Mouse (Mus musculus): ENCODE data around the gene Artn. TPM values are rescaled to one million over a fixed set of nuclear protein-coding genes. Genes with fewer than 3 reads are reported as not detected.
A peak's percentile ranks its signal among the peaks of the same experiment; 100 is the strongest.

The Artn gene
- total and polyA plus RNA-seq, 2 experiments from 2014 or later, result 0.59 to 1.0 TPM

DNA sequence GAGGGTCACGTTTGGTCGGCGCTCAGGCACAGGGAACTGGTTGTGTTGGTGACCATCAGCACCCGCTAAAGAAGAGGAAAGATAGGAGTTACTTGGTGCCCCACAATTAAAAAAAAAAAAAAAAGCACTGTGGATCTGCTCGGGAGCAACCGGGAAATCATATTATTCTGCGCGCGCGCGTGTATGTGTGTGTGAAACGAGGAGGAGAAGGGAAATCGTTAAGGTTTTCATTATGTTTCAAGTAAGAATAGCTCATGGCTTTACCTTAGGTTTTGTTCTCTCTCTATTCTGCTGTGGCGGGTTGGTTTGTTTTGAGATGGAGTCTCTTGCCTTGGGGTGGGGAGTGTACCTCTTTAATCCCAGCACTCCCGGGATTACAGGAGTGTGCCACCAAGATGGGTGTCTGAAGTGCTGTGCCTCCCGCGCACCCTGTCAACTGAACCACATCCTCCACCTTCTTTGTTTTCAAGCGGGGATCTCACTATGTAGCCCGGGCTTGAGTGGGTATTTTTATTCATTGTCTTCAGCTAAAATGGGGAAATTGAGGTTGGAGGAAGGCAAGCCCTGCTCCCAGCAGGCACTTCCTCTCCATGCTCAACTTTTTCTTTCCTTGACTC lies 14.0 kb downstream of the Artn start:
- peaks cover 29% of the 10 kb centered on the region for H3K4me1 ChIP-seq (ENCODE audit: insufficient read depth, low read length)
- H3K4me2 ChIP-seq (ENCODE audit: low read depth, low read length), result peak overlapping the region; percentile 100
- DNase-seq (ENCODE audit: low spot score) (no peak), ATAC-seq (no peak)
- no peaks in the 10 kb centered on the region; the same call in 1 of the 2 replicates for H3K36me3 ChIP-seq (ENCODE audit: insufficient read depth, low read length)
- H3K27ac ChIP-seq, result peak overlapping the region; percentile 75; the same call in 1 of the 2 replicates
- H3K4me3 ChIP-seq (ENCODE audit: low read length), result peak overlapping the region; percentile 69
- no peaks in the 10 kb centered on the region for H3K27me3 ChIP-seq (ENCODE audit: insufficient read depth, low read length)
- no peaks in the 10 kb centered on the region for H3K9me3 ChIP-seq (ENCODE audit: low read length)
- TF ChIP-seq CTCF (IDR thresholded peaks at IDR 0.05; ENCODE audit: low read depth), result no peak
- WGBS, result 4% methylated on average over 19 of the region's 19 CpGs
- peak overlapping the region; percentile 81 for H3K9ac ChIP-seq (replicated peaks; ENCODE audit: low read length)

DNA sequence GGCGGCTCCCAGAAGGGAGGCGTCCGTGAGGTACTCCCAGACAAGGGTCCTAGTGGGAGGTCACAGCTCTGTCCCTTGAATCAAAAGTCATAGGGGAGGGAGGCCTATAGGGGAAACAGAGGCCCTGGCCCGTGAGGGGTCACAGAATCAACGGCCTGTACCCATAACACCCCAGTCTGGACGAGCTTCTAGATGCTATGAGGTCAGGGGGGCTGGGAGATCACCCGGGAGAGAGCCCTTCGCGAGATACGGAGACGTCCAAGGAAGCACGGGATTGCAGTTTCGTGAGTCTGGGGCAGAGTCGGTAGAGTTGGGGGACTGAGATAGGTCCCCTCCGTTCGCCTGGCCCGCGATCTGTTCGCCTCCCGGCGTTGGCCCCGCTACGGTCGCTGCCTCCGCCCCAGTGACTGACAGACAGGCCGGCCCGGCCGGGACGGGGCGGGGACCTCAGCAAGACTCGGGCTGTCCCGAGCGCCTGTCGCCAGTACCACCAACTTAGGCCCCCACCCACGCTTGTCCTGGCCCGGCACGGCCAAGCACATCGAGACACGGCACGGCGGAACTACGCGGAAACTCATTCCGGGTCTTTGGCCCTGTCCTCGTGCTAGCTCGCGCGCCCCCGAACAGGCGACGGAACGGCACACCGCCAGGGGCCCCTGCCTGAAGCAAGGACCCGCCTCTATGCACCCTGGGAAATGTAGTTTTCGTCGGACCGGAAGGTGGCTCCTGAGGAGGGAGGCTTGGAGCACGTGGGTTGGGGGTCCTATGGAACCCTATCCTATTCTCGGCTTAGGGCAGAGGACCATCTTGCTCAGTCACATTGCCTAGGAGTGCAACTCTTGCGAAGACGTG lies 14.7 kb downstream of the Artn start, which contains the start of gene Ipo13:
Gene Ipo13 (minus strand): TSS at position 409 of the 852 bp plus-strand sequence.
- Histone ChIP-seq H3K36me3 (ENCODE audit: insufficient read depth, low read length) (no peaks in the 10 kb centered on the region; the same call in 1 of the 2 replicates), H3K4me1 (ENCODE audit: insufficient read depth, low read length) (peaks cover 35% of the 10 kb centered on the region), H3K4me2 (ENCODE audit: low read depth, low read length) (peak within 1 kb of the TSS; percentile 100), H3K27ac (peak within 1 kb of the TSS; percentile 75), H3K9ac (replicated peaks; ENCODE audit: low read length) (peak within 1 kb of the TSS; percentile 81), H3K4me3 (ENCODE audit: low read length) (peak within 1 kb of the TSS; percentile 69), H3K27me3 (ENCODE audit: insufficient read depth, low read length) (no peaks in the 10 kb centered on the region), H3K9me3 (ENCODE audit: low read length) (no peaks in the 10 kb centered on the region)
- peak; percentile 53 for TF ChIP-seq CTCF (IDR thresholded peaks at IDR 0.05; ENCODE audit: low read depth)
- DNase-seq (ENCODE audit: low spot score) (peak; percentile 97), ATAC-seq (peak; percentile 96)
- WGBS, result under 1% methylated on average over 61 of the region's 61 CpGs

DNA sequence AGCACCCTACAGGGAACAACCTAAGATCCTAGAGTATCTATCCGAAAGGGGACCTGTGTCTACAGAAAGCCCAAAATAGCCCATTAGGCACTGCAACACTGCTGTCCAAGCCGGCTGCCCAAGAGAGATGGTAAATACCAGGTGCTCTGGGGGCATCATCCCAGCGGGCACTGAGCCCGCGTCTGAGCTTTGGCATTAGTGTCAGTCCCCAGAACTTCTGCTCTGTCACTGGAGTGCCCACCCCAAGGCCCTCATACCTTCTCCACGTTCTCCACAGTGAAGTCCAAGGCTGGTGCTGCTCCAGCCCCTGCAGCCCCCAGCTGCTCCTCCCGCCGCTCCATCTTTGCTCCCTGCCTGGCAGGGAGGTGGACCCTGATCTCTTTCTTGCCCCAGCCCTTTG lies 15.5 kb downstream of the Artn start:
- Histone ChIP-seq H3K9ac (replicated peaks; ENCODE audit: low read length) (peak overlapping the region; percentile 81), H3K27ac (peak overlapping the region; percentile 75; the same call in 1 of the 2 replicates), H3K4me3 (ENCODE audit: low read length) (peak overlapping the region; percentile 69), H3K4me1 (ENCODE audit: insufficient read depth, low read length) (peaks cover 39% of the 10 kb centered on the region), H3K4me2 (ENCODE audit: low read depth, low read length) (peak overlapping the region; percentile 100), H3K27me3 (ENCODE audit: insufficient read depth, low read length) (no peaks in the 10 kb centered on the region), H3K9me3 (ENCODE audit: low read length) (no peaks in the 10 kb centered on the region), H3K36me3 (ENCODE audit: insufficient read depth, low read length) (no peaks in the 10 kb centered on the region; the same call in 1 of the 2 replicates)
- ATAC-seq (no peak), DNase-seq (ENCODE audit: low spot score) (no peak)
- 10% methylated on average over 8 of the region's 8 CpGs for WGBS
- TF ChIP-seq CTCF (IDR thresholded peaks at IDR 0.05; ENCODE audit: low read depth), result no peak

DNA sequence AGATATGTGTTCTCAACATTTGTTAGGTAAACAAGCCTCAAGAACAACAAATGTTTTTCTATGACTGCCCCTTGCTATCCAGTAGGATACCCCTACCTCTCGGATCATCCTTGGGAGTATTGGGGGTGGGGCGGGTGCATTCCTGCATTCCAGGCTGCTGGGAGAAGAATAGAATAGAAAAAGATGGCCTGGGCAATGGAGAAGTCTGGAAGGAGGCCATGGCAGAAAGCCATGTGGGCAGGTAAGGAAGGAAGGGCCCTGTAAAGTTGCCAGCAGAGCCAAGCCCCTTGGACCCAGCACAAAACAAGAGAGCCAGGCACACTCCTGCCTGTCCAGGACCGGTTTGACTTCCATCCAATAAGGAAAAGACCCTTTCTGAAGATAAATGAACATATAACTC lies 16.1 kb downstream of the Artn start:
- Histone ChIP-seq H3K9me3 (ENCODE audit: low read length) (no peaks in the 10 kb centered on the region), H3K4me2 (ENCODE audit: low read depth, low read length) (peak overlapping the region; percentile 100), H3K9ac (replicated peaks; ENCODE audit: low read length) (peak overlapping the region; percentile 81), H3K27ac (peak overlapping the region; percentile 75; the same call in 1 of the 2 replicates), H3K27me3 (ENCODE audit: insufficient read depth, low read length) (no peaks in the 10 kb centered on the region), H3K4me3 (ENCODE audit: low read length) (peak overlapping the region; percentile 69), H3K4me1 (ENCODE audit: insufficient read depth, low read length) (peaks cover 45% of the 10 kb centered on the region), H3K36me3 (ENCODE audit: insufficient read depth, low read length) (no peaks in the 10 kb centered on the region; the same call in 1 of the 2 replicates)
- WGBS, result 38% methylated on average over 3 of the region's 3 CpGs
- TF ChIP-seq CTCF (IDR thresholded peaks at IDR 0.05; ENCODE audit: low read depth), result no peak
- DNase-seq (ENCODE audit: low spot score) (peak; percentile 25), ATAC-seq (no peak)

DNA sequence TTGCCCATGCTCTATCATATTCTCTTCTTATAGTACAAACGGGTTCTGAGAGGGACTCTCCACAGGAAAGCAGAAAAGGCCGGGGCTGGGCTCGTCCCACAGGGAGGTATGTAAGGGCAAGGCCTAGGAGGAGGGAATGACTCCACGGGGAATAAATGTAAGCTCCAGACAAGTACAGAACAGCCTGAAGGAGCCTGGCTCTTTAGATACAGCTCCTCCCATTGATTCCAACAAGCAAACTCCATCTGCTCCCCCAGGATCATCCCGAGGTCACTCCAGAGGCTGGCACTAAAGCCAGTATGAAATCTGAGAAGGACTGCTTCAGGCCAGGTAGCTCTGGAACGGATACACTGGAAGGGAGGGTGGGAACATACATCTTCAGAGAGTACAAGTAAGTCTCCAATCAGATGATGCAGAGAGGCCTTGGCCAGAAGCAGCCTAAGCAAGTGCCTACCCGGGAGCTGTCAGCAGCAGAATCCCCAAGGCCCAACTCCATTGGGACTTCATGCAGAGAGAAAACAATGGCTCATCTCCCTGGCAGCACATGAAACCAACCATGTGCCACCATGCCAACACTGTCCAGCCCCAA lies 16.8 kb downstream of the Artn start:
- Histone ChIP-seq H3K4me3 (ENCODE audit: low read length) (peak overlapping the region; percentile 69), H3K4me2 (ENCODE audit: low read depth, low read length) (peak overlapping the region; percentile 100), H3K36me3 (ENCODE audit: insufficient read depth, low read length) (no peaks in the 10 kb centered on the region; the same call in 1 of the 2 replicates), H3K27ac (no peak overlapping the region), H3K27me3 (ENCODE audit: insufficient read depth, low read length) (no peaks in the 10 kb centered on the region), H3K9ac (replicated peaks; ENCODE audit: low read length) (peak overlapping the region; percentile 81; the same call in 1 of the 2 replicates), H3K4me1 (ENCODE audit: insufficient read depth, low read length) (peaks cover 52% of the 10 kb centered on the region), H3K9me3 (ENCODE audit: low read length) (no peaks in the 10 kb centered on the region)
- TF ChIP-seq CTCF (IDR thresholded peaks at IDR 0.05; ENCODE audit: low read depth), result no peak
- WGBS, result 45% methylated on average over 7 of the region's 7 CpGs
- DNase-seq (ENCODE audit: low spot score) (no peak), ATAC-seq (no peak)

DNA sequence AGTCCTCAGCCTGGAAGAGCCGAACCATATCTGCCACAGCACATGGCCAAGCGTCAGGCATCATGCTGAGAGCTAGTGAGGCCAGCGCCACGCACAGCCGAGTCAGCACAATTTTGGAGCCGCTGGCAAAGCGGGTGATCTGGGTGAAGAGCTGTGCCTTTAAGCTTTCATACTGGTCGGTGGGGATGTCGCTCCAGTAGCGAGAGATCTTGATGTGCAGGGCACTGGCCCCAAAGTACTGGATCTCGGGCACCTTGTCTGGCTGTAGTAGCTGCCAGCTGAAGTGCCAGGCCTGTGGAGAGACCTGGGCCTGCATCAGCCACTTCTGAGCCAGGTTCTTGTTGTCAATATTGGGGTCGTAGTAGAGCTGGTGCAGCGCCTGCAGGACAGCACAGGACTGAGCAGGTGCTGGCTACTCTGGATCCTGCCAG lies 17.4 kb downstream of the Artn start:
- Histone ChIP-seq H3K27me3 (ENCODE audit: insufficient read depth, low read length) (no peaks in the 10 kb centered on the region), H3K9ac (replicated peaks; ENCODE audit: low read length) (peak overlapping the region; percentile 81; the same call in 1 of the 2 replicates), H3K36me3 (ENCODE audit: insufficient read depth, low read length) (no peaks in the 10 kb centered on the region; the same call in 1 of the 2 replicates), H3K4me1 (ENCODE audit: insufficient read depth, low read length) (peaks cover 52% of the 10 kb centered on the region), H3K9me3 (ENCODE audit: low read length) (no peaks in the 10 kb centered on the region), H3K27ac (no peak overlapping the region), H3K4me2 (ENCODE audit: low read depth, low read length) (peak overlapping the region; percentile 100; the same call in 1 of the 2 replicates), H3K4me3 (ENCODE audit: low read length) (no peak overlapping the region)
- DNase-seq (ENCODE audit: low spot score) (no peak), ATAC-seq (no peak)
- 70% methylated on average over 13 of the region's 13 CpGs for WGBS
- no peak for TF ChIP-seq CTCF (IDR thresholded peaks at IDR 0.05; ENCODE audit: low read depth)

All from hindbrain, postnatal 0 days (tissue).